In the genomic region with DNA sequence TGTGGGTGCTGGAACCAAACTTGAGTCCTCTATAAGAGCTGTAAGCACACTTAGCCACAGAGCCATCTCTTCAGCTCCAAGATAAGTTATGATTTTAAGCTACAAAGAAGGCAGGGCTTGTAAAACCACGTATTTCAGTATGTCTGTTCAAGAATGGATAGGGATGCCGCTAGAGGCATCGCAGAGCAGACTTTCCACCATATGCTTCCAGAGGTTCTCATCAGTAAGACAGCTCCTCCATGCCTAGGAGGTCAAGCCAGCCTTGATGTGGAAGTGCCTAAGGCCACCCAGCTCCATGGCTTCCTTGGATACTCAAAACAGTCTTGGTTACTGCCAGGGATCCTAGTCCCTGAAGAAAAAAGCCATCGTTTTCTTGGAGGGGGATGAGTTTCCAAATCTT, we compare ENCODE assay signal across 25 mouse cellular contexts.
"Had no signal": no experiment of that assay in that cellular context is flagged by ENCODE, and none has a peak within 500 bp of the region (broad histone marks: within the 10 kb centered on the region; RNA-seq: fewer than 3 reads in every experiment).

No protein-coding gene starts in this region.

- H3K9me3 ChIP-seq: heart, embryonic 10.5 days; heart, embryonic 13.5 days; heart, embryonic 15.5 days; hindbrain, embryonic 13.5 days; hindbrain, embryonic 15.5 days; limb, embryonic 10.5 days; limb, embryonic 12.5 days; liver, embryonic 13.5 days; liver, embryonic 15.5 days had no signal

- H3K27ac ChIP-seq: heart, embryonic 10.5 days; heart, embryonic 15.5 days; hindbrain, embryonic 13.5 days; hindbrain, embryonic 15.5 days; hindbrain, postnatal 0 days; left cerebral cortex, adult 2 months; limb, embryonic 10.5 days; limb, embryonic 12.5 days; liver, embryonic 13.5 days; liver, embryonic 15.5 days had no signal

- H3K4me2 ChIP-seq: heart, embryonic 13.5 days; heart, embryonic 15.5 days; hindbrain, embryonic 13.5 days; hindbrain, embryonic 15.5 days; limb, embryonic 12.5 days; liver, embryonic 11.5 days; liver, embryonic 13.5 days; liver, embryonic 15.5 days had no signal

- H3K4me3 ChIP-seq: heart, embryonic 10.5 days; heart, embryonic 13.5 days; heart, embryonic 15.5 days; hindbrain, embryonic 13.5 days; hindbrain, embryonic 15.5 days; left cerebral cortex, adult 2 months; limb, embryonic 10.5 days; limb, embryonic 12.5 days; liver, embryonic 13.5 days; liver, embryonic 15.5 days had no signal

- H3K27me3 ChIP-seq: heart, embryonic 13.5 days; heart, embryonic 15.5 days; hindbrain, embryonic 13.5 days; hindbrain, embryonic 15.5 days; limb, embryonic 12.5 days had no signal

- H3K36me3 ChIP-seq: hindbrain, embryonic 13.5 days; hindbrain, embryonic 15.5 days; limb, embryonic 10.5 days; limb, embryonic 12.5 days; liver, embryonic 13.5 days; liver, embryonic 15.5 days had no signal

- ATAC-seq: hindbrain, postnatal 0 days; liver, postnatal 0 days had no signal

- H3K4me1 ChIP-seq: hindbrain, embryonic 13.5 days; limb, embryonic 10.5 days; limb, embryonic 12.5 days had no signal

- H3K9ac ChIP-seq: heart, embryonic 15.5 days; hindbrain, embryonic 13.5 days; hindbrain, embryonic 15.5 days; limb, embryonic 12.5 days; liver, embryonic 13.5 days; liver, embryonic 15.5 days; liver, postnatal 0 days had no signal

- DNase-seq: gastrocnemius, postnatal 14 days; gastrocnemius, postnatal 36 days; heart, adult 11 months; heart, postnatal 14 days; heart, postnatal 36 days; kidney, adult 11 months; kidney, adult 8-10 months; kidney, postnatal 10 days; kidney, postnatal 25 days; kidney, postnatal 4 days; layer of hippocampus, adult 9-11 months; liver; liver, embryonic 13.5 days; liver, postnatal 0 days had no signal
